Mouse (Mus musculus) intestine, postnatal 0 days (tissue): ENCODE data around the gene Znrf1. TPM values are rescaled to one million over a fixed set of nuclear protein-coding genes. Genes with fewer than 3 reads are reported as not detected.
A peak's percentile ranks its signal among the peaks of the same experiment; 100 is the strongest.

Experiments used
- ATAC-seq: fragments of 200-750 bp; cut with Nextera tagmentation; 2 replicates; pipeline ENCODE4 v1.8.0; 2017; ENCODE audit warnings: mild to moderate bottlenecking, moderate TSS enrichment, moderate library complexity
- H3K27ac ChIP-seq: fragments of 300-500 bp; sonication (generic); 2 replicates; pipeline ENCODE4 v1.5.1; 2014; ENCODE audit warnings: mild to moderate bottlenecking, low read depth, low read length, moderate library complexity
- H3K27me3 ChIP-seq: fragments of 300-500 bp; sonication (generic); replicated peaks from 2 replicates; pipeline ENCODE4 v1.6.1; 2014; ENCODE audit warnings: low read length, mixed read lengths; ENCODE audit not compliant: control insufficient read depth, insufficient read depth
- H3K36me3 ChIP-seq: fragments of 300-500 bp; sonication (generic); 2 replicates; pipeline ENCODE4 v1.6.1; 2014; ENCODE audit warnings: mild to moderate bottlenecking, moderate library complexity; ENCODE audit not compliant: control insufficient read depth, insufficient read depth
- H3K4me1 ChIP-seq: fragments of 300-500 bp; sonication (generic); replicated peaks from 2 replicates; pipeline ENCODE4 v1.6.1; 2014; ENCODE audit warnings: antibody characterized with exemption, low read length, mixed read lengths; ENCODE audit not compliant: control insufficient read depth, insufficient read depth
- H3K4me2 ChIP-seq: fragments of 300-500 bp; sonication (generic); replicated peaks from 2 replicates; pipeline ENCODE4 v1.6.1; 2014; ENCODE audit warnings: low read depth, mild to moderate bottlenecking, moderate library complexity
- H3K4me3 ChIP-seq: fragments of 300-500 bp; sonication (generic); 2 replicates; pipeline ENCODE4 v1.5.1; 2014; ENCODE audit warnings: low read depth, low read length
- H3K9ac ChIP-seq: fragments of 300-500 bp; sonication (generic); 2 replicates; pipeline ENCODE4 v1.6.1; 2014; ENCODE audit warnings: mild to moderate bottlenecking, low read depth, low read length
- H3K9me3 ChIP-seq: fragments of 300-500 bp; sonication (generic); 2 replicates; pipeline ENCODE4 v1.6.1; 2016; ENCODE audit warnings: mixed run types; ENCODE audit not compliant: control insufficient read depth
- CTCF ChIP-seq: sonication (generic); IDR thresholded peaks from 2 replicates; pipeline ENCODE4 v1.5.1; 2016; ENCODE audit warnings: low read depth, mild to moderate bottlenecking, control low read depth, antibody characterized with exemption, moderate library complexity
- WGBS: fragments of 180-500 bp; shearing (Covaris S2); extraction: QIAGEN DNeasy Blood & Tissue Kit; methylation state at CpG from one replicate; pipeline ENCODE4 v1.1.7; 2014; 5-methylcytosine and 5-hydroxymethylcytosine counted together
- polyA plus RNA-seq: library from polyadenylated mRNA; unstranded; fragments of >200 nt; fragmentation: Nextera tagmentation; extraction: Ambion mirVana; gene quantifications from 2 replicates; pipeline ENCODE4 v1.2.1, GENCODE M21; 2015

Znrf1 gene
- polyA plus RNA-seq, 1 experiment from 2014 or later, result 11.7 TPM

GRCm38 (mm10) chr8:111591176-111591575 lies 55.3 kb downstream of the Znrf1 start:
- Histone ChIP-seq H3K27me3 (no peaks in the 10 kb centered on the region), H3K4me2 (no peak overlapping the region), H3K27ac (no peak overlapping the region), H3K36me3 (no peaks in the 10 kb centered on the region), H3K9me3 (no peaks in the 10 kb centered on the region), H3K9ac (no peak overlapping the region), H3K4me1 (peaks cover 10% of the 10 kb centered on the region), H3K4me3 (no peak overlapping the region)
- TF ChIP-seq CTCF, result no peak
- ATAC-seq, result no peak

GRCm38 (mm10) chr8:111592390-111592910 lies 56.6 kb downstream of the Znrf1 start:
- 67% methylated on average over 7 of the region's 7 CpGs for WGBS
- Histone ChIP-seq H3K4me3 (no peak overlapping the region), H3K36me3 (no peaks in the 10 kb centered on the region), H3K4me2 (no peak overlapping the region), H3K9ac (no peak overlapping the region), H3K27ac (no peak overlapping the region), H3K4me1 (peaks cover 17% of the 10 kb centered on the region), H3K9me3 (no peaks in the 10 kb centered on the region), H3K27me3 (no peaks in the 10 kb centered on the region)
- no peak for ATAC-seq
- TF ChIP-seq CTCF, result no peak

GRCm38 (mm10) chr8:111594044-111594840 lies 58.3 kb downstream of the Znrf1 start:
- no peaks in the 10 kb centered on the region for H3K9me3 ChIP-seq
- ATAC-seq, result no peak
- H3K27me3 ChIP-seq, result no peaks in the 10 kb centered on the region
- no peak overlapping the region for H3K9ac ChIP-seq
- H3K4me3 ChIP-seq, result no peak overlapping the region
- H3K4me1 ChIP-seq, result peaks cover 21% of the 10 kb centered on the region
- no peak overlapping the region for H3K4me2 ChIP-seq
- H3K27ac ChIP-seq, result no peak overlapping the region
- 83% methylated on average over 3 of the region's 3 CpGs for WGBS
- TF ChIP-seq CTCF, result no peak
- no peaks in the 10 kb centered on the region for H3K36me3 ChIP-seq

GRCm38 (mm10) chr8:111594951-111595350 lies 59.1 kb downstream of the Znrf1 start:
- no peak for TF ChIP-seq CTCF
- Histone ChIP-seq H3K27ac (no peak overlapping the region), H3K4me3 (no peak overlapping the region), H3K4me1 (peaks cover 21% of the 10 kb centered on the region), H3K27me3 (no peaks in the 10 kb centered on the region), H3K9me3 (no peaks in the 10 kb centered on the region), H3K9ac (no peak overlapping the region), H3K4me2 (no peak overlapping the region), H3K36me3 (no peaks in the 10 kb centered on the region)
- ATAC-seq, result no peak
- WGBS, result 95% methylated on average over 2 of the region's 2 CpGs

- Histone ChIP-seq H3K27ac (peak overlapping the region; percentile 71), H3K9me3 (no peaks in the 10 kb centered on the region), H3K36me3 (no peaks in the 10 kb centered on the region), H3K27me3 (no peaks in the 10 kb centered on the region), H3K4me3 (no peak overlapping the region), H3K4me2 (peak overlapping the region; percentile 48), H3K9ac (no peak overlapping the region), H3K4me1 (peaks cover 21% of the 10 kb centered on the region)
- ATAC-seq, result peak; percentile 60
- no peak for TF ChIP-seq CTCF
- WGBS, result 32% methylated on average over 15 of the region's 15 CpGs
These were observed 60.0 kb downstream of the Znrf1 start for GRCm38 (mm10) chr8:111595712-111596484.

GRCm38 (mm10) chr8:111596485-111596821 lies 60.6 kb downstream of the Znrf1 start:
- H3K4me3 ChIP-seq, result no peak overlapping the region
- no peaks in the 10 kb centered on the region for H3K36me3 ChIP-seq
- no peaks in the 10 kb centered on the region for H3K9me3 ChIP-seq
- no peaks in the 10 kb centered on the region for H3K27me3 ChIP-seq
- H3K4me2 ChIP-seq, result peak overlapping the region; percentile 48; the same call in 1 of the 2 replicates
- H3K4me1 ChIP-seq, result peaks cover 21% of the 10 kb centered on the region
- no peak overlapping the region for H3K9ac ChIP-seq
- H3K27ac ChIP-seq, result peak overlapping the region; percentile 71
- WGBS, result 29% methylated on average over 3 of the region's 3 CpGs
- no peak for TF ChIP-seq CTCF
- no peak for ATAC-seq
